Mouse (Mus musculus) erythroblast, embryonic 14.5 days (primary cell): ENCODE data around the gene Gm10999. TPM values are rescaled to one million over a fixed set of nuclear protein-coding genes. Genes with fewer than 3 reads are reported as not detected.
"Not testable (repeated sequence)": the region's sequence is repeated elsewhere in the genome, so short reads cannot be mapped to it uniquely, and the experiment has no call there.

Experiments used
- H3K27me3 ChIP-seq: 2 replicates; pipeline ENCODE4 v1.6.1; 2012; ENCODE audit warnings: inconsistent platforms; ENCODE audit not compliant: control insufficient read depth
- H3K36me3 ChIP-seq: 2 replicates; pipeline ENCODE4 v1.6.1; 2012; ENCODE audit warnings: mild to moderate bottlenecking, inconsistent platforms; ENCODE audit not compliant: control insufficient read depth
- H3K4me1 ChIP-seq: 2 replicates; pipeline ENCODE4 v1.6.1; 2012; ENCODE audit warnings: inconsistent platforms; ENCODE audit not compliant: control insufficient read depth
- H3K4me3 ChIP-seq: replicated peaks from 2 replicates; pipeline ENCODE3; 2012; ENCODE audit warnings: moderate library complexity, mild to moderate bottlenecking, inconsistent platforms
- H3K9me3 ChIP-seq: 2 replicates; pipeline ENCODE4 v1.6.1; 2012; ENCODE audit warnings: low read length, inconsistent platforms, mixed read lengths; ENCODE audit not compliant: control insufficient read depth
- GATA1 ChIP-seq: IDR thresholded peaks from 2 replicates; pipeline ENCODE4 v1.6.1; 2012; ENCODE audit warnings: low read length, inconsistent platforms, mixed read lengths
- TAL1 ChIP-seq: IDR thresholded peaks from 3 replicates; pipeline ENCODE4 v1.6.1; 2012; ENCODE audit warnings: low read length, inconsistent platforms, mixed read lengths
- polyA plus RNA-seq: library from polyadenylated mRNA; stranded (reverse); fragments of >175 nt; gene quantifications from 2 replicates; pipeline ENCODE4 v1.2.3, GENCODE M21; 2012

Gm10999 gene
- not detected in 2 replicates for polyA plus RNA-seq

DNA sequence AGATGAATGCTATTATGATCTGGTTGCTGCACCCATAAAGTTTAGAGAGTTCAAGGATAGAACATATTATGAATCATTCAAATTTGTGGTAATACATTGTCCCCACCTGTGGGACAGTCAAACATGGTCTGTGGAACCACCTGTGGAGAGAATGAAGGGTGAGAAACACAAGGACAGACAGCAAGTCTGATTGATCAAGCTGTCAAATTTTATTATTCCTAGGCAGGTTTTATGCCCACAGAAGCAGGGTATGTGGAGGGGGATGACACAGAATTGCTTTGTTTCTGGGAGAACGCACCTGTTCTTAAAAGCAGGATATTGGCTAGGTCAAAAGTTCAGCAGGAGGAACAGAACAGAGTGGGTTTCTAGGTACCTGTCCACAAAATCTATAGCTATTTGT lies at the start of gene Gm10999:
Gene Gm10999 (minus strand): TSS at position 101 of the 400 bp plus-strand sequence.
- H3K4me1 ChIP-seq = no peaks in the 10 kb centered on the region
- no peaks in the 10 kb centered on the region for H3K36me3 ChIP-seq
- H3K9me3 ChIP-seq = no peaks in the 10 kb centered on the region
- TF ChIP-seq GATA1 = no peak
- no peak for TF ChIP-seq TAL1
- H3K4me3 ChIP-seq = no peak within 1 kb of the TSS
- no peaks in the 10 kb centered on the region for H3K27me3 ChIP-seq

DNA sequence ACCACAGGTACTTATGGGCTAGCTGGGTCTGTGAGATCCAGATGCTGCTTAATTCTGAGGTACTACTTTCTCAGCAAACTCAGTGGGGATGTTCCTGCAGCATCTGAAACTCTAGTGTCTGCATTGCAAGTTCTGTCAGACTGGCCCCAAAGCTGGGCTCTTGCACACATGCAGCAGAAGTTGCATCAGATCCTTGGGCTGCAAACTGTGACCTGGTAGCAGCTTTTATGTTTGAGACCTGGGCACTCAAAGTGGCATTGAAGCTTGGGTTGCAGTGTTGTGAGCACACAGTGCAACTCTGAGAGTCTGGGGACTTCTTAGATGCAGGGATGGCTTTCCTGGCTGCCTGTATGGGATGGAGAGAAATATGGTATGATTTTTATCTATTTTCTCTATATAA lies 2.0 kb upstream of the Gm10999 start:
- H3K36me3 ChIP-seq = no peaks in the 10 kb centered on the region
- H3K4me1 ChIP-seq = no peaks in the 10 kb centered on the region
- no peaks in the 10 kb centered on the region for H3K9me3 ChIP-seq
- no peaks in the 10 kb centered on the region for H3K27me3 ChIP-seq
- H3K4me3 ChIP-seq = no peak overlapping the region
- no peak for TF ChIP-seq GATA1

DNA sequence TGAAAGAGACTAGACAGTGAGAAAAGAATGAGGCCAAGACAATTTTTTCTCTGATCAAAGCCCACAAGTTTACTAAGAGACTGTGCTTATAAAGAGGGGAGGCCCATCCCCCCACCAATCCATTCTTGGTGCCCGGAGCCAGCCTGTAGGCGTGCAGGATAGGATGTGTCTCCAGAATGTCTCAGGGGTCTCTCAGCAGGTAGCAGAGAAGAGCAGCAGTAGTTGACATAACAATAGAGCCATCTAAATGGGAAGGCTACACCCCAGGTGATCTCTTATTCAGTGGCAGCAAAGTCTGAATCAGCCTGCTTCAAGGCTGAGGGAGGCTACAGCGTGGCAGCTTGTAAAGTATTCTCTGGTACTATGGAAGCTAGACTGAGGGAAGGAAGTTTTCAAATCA lies 15.7 kb downstream of the Gm10999 start:
- H3K36me3 ChIP-seq, H3K4me1 ChIP-seq, H3K27me3 ChIP-seq, H3K9me3 ChIP-seq, H3K4me3 ChIP-seq: not testable (repeated sequence)

Other genes with a start within 250 kb of the Gm10999 start
- not detected in 2 replicates for gene Ccdc7a, start 66.1 kb downstream of the Gm10999 start, polyA plus RNA-seq
- not detected in 2 replicates for gene Ccdc7b, start 64.5 kb downstream of the Gm10999 start, polyA plus RNA-seq
- gene 2610044O15Rik8, start 102.7 kb upstream of the Gm10999 start, polyA plus RNA-seq = 0.05 and 0.06 TPM in 2 replicates